Mouse (Mus musculus) CD8-positive naive resting alpha-beta T cell, adult 2 months (primary cell): ENCODE measurements around the gene Nt5e.

Experiments used
- DNase-seq, 2 experiments: peaks; one replicate each; pipeline ENCODE4 v3.0.0; 2022; ENCODE audit warnings: low read depth in 2 of 2, low spot score in 2 of 2

Gene Nt5e

GRCm38 (mm10) chr9:88380542-88380941, 53.5 kb downstream of the Nt5e start:
- DNase-seq, result no peak

- DNase-seq, result no peak
These were observed 61.8 kb downstream of the Nt5e start for GRCm38 (mm10) chr9:88388826-88389225.

- DNase-seq, result no peak
These were observed 67.9 kb downstream of the Nt5e start for GRCm38 (mm10) chr9:88394852-88395251.

- DNase-seq, result no peak
These were observed 71.5 kb downstream of the Nt5e start for GRCm38 (mm10) chr9:88398461-88398860.

GRCm38 (mm10) chr9:88404088-88404487, 77.1 kb downstream of the Nt5e start:
- DNase-seq, result peak in 1 of 2 experiments; percentile 6

- DNase-seq, result no peak
These were observed 77.5 kb downstream of the Nt5e start for GRCm38 (mm10) chr9:88404515-88404914.

- DNase-seq, result no peak
These were observed 83.0 kb downstream of the Nt5e start for GRCm38 (mm10) chr9:88409978-88410377.

- no peak for DNase-seq
These were observed 89.8 kb downstream of the Nt5e start for GRCm38 (mm10) chr9:88416752-88417151.
